Mouse (Mus musculus) neural tube, postnatal 0 days (tissue): ENCODE results near the gene Wdr77. TPM values are rescaled to one million over a fixed set of nuclear protein-coding genes. Genes with fewer than 3 reads are reported as not detected.

Source experiments
- polyA plus RNA-seq: library from polyadenylated mRNA; unstranded; fragments of >200 nt; fragmentation: Nextera tagmentation; extraction: Ambion mirVana; gene quantifications from 2 replicates; pipeline ENCODE4 v1.2.1, GENCODE M21; 2015

The Wdr77 gene
- 79.9 and 92.7 TPM in 2 replicates for polyA plus RNA-seq

DNA sequence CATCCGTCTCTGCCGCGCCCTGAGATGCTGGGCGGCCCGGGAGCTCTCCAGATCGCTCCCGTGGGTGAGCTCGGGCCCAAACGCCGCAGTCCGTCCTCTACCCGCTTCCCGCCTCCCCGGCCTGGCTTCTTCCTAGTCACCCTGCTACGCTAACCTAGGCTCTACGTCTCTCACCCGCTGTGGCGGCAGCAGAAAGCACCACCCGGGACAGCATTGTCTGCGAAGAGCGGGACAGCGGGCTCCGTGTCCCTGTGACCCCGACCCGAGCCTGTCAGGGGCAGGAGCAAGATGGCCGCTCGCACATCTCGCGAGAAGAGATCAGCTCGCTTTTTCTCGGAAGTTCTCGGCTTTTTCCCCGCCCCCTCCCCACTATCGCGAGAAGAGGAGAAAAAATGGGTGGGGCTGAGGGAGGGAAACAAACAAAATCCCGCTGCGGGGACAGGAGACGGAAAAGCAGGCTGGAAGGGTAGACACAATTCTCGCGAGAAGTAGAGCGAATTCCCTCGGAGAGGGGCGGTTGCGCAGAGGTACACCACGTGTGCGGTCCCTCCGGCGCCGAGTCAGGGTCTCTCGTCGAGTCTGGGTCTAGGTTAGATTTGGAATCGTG lies at the start of gene Wdr77:
TSS of gene Wdr77 (plus strand) at position 396 of the 607 bp plus-strand sequence.

DNA sequence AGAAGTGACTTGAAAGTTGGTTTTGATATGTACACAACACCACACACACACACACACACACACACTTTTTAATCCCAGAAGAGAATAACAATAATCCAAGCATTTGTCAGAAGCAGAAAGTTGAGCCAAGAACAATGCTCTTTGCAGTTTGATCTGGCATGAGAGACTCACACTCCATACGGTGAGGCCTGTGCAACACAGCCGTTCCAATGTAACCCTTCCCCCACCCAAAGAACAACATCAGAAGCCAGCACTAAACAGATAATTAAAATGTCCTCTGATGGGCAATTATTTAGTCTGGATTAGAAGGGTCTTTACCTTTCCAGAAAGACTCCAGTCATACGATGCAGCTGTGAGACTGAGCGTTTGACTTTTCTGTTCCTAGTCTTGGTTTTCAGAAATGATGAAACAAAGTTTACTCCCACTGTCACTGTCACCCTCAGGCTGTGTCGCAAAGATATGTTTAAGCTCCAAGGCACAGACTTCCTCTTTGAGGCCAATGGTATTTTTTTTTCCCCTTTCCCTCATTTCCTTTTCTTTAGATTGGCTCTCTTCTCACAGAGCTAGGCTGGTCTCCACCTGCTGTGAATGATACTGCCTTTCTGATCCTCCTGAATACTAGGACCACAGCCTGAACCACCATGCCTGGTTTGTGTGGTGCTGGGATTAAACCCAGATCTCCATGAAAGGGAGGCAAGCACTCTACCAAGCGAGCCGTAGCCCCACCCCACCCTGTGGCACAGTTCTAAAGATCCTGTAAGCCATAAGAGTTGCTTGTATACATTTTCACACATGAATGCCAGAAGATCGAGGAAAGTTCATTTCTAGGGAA lies 26.7 kb upstream of the Wdr77 start, which contains the start of gene I830077J02Rik:
TSS of gene I830077J02Rik (minus strand) at position 425 of the 832 bp plus-strand sequence.

DNA sequence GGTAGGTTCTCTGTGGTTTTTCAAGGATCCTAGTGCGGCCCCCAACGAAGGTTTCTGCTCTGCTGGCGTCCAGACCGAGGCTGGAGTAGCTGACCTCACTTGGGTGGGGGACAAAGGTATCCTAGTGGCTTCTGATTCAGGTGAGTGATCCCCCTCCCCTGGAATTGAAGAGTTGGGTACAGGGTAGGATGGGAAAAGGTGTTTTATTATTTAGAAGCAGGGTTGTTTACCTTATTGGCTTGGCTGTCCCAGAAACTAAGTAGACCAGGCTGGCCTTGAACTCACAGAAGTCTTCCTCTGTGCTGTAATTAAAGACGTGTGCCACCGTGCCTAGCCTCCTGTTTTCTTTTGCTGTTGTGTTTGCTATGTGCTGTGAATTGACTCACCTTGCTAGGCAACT lies 830 bp downstream of the Wdr77 start, which contains the start of gene Atp5f1:
TSS of gene Atp5f1 (minus strand) at position 101 of the 400 bp plus-strand sequence.

DNA sequence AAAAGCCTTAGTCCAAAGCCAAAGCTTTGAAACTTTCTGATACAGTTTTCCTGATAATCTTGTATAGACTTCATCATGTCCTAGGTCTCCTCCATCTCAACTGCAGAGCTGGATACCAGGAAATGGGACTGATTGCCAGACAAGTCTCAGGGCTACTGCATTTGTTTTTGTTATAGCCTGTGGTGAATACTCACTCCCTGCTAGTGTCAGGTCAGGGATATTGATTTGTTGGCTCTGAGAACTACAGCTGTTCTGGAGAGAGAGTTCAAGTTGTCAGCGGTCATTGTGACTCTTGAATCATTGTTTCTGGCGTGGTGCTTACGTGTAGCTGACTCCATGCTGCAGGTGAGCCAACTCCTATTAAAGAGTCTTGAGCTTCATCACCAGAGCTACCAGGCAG lies 14.2 kb downstream of the Wdr77 start, which contains the start of gene Ovgp1:
TSS of gene Ovgp1 (plus strand) at position 301 of the 400 bp plus-strand sequence.

DNA sequence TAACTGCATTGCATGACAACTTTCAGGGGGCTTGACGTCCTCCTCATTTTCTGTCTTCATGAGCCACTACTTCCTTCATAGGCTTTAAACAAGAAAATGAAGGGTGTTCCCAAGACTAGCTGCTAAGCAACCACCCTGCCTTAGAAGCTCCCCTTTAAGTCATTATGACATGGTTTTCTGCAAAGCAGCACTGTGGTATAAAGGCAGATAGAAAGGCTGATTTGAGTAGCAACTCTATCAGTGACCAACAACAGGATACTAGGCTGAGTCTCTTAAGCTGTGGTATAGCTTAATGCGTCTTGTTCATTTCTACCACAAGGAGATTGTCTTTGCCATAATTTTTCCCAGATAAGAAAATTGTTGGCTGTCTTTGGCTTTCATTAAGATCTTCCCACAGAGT lies 55.4 kb downstream of the Wdr77 start, which contains the start of gene Pifo:
TSS of gene Pifo (minus strand) at position 101 of the 400 bp plus-strand sequence.

Other genes with a start within 250 kb of the Wdr77 start
- gene Rap1a, start 158.0 kb upstream of the Wdr77 start, polyA plus RNA-seq, result 79.9 and 94.7 TPM in 2 replicates
- 0.44 and 0.69 TPM in 2 replicates for gene Adora3, start 88.5 kb upstream of the Wdr77 start, polyA plus RNA-seq
- gene Tmigd3, start 88.5 kb upstream of the Wdr77 start, polyA plus RNA-seq, result not detected in 2 replicates
- gene I830077J02Rik, start 26.7 kb upstream of the Wdr77 start, polyA plus RNA-seq, result 0.18 and 0.71 TPM in 2 replicates
- 615 and 658 TPM in 2 replicates for gene Atp5f1, start 730 bp downstream of the Wdr77 start, polyA plus RNA-seq
- 4.6 and 5.0 TPM in 2 replicates for gene Ovgp1, start 14.3 kb downstream of the Wdr77 start, polyA plus RNA-seq
- gene Pifo, start 55.3 kb downstream of the Wdr77 start, polyA plus RNA-seq, result 3.8 and 6.8 TPM in 2 replicates
- 0.36 TPM in 1 of 2 replicates, not detected in the other for gene Chil5, start 73.4 kb downstream of the Wdr77 start, polyA plus RNA-seq
- 1.4 and 1.7 TPM in 2 replicates for gene Chia1, start 153.9 kb downstream of the Wdr77 start, polyA plus RNA-seq
- gene Chil3, start 208.2 kb downstream of the Wdr77 start, polyA plus RNA-seq, result 0.13 TPM in 1 of 2 replicates, not detected in the other